Mouse (Mus musculus) urinary bladder, postnatal 14 days (tissue): ENCODE measurements at regions not wholly inside any gene's neighbourhood (a gene's known extent, or its start where the extent isn't known, plus 50 kb on each side); places are given as distances from the start of the nearest gene placed in this dataset.

ENCODE experiments used
- DNase-seq: peaks from one replicate; pipeline ENCODE4 v3.0.0; 2021; ENCODE audit warnings: low spot score

DNA sequence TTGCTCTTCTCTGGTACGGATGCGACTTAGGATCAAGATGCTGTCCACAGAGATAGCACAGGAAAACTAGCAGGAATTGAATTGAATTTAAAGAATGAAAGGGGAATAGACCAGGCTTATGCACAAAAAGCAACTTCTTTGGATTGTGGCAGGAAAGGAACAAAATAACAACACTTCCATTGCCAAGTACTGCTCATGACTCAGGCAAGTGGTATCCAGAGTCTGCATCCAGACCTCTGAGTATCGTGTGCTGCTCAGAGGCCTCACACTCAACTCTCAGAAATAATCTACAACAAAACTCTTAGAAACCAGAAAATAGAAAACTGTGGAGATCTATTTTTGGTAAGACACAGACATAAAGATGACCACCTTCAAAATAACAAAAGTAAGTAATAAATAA lies 176.1 kb upstream of the Egflam start:
- DNase-seq = no peak

DNA sequence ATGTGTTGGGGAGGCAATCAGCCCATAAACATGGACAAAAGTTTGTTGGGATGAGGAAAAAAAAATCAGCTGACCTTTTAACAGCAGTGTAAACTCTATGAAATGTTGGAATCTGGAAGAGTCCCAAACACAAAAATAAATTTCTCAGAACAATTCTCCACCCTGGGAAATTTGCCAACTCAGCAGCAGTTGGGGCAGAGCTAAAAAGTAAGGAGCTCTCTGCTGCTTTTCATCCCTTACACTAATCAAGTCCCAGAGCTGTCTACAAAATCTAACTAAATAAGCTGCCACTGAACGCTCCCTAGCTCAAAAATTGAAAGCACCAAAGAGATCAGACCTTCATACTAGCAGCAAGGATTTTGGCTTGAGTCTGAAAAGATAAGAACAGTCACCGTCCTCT lies 176.6 kb upstream of the Egflam start:
- DNase-seq = no peak

DNA sequence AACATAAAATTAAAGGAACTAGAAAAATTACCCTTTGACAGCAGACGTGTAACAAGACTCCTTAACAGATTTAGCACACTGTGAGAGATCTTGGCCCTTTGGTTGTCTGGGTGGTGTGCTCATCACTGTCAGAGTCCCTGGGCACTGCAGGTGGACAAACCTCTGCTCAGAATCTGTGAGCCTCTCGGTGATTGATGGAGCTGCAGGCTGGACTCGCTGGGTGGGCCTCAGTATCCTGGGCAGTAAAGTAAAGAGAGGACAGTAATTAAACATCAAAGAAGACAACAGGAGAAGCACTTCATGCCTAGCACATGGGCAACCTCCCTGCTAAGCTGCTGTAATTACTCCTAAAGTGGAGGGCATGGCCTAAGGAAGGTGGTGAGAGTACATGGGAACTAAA lies 180.2 kb upstream of the Egflam start:
- no peak for DNase-seq

DNA sequence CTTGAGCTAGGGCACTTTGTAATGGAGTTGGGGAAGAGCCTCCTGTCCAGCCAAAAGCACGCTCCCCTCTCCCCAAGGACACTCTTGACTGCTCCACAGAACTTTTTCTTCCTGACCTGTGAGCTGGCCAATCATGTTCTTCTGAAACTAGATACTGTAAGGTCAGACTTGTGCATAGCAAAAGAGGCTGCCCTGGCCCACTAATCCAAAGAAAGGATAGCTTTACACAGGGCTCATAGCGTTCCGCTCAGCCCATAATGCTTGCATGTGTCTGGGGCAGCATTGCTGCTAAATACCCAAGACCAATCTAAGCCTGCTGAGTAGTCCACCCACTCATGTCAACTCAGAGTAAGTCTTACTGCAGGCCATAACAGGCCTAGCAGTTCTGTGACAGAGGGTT lies 189.0 kb upstream of the Egflam start:
- no peak for DNase-seq

DNA sequence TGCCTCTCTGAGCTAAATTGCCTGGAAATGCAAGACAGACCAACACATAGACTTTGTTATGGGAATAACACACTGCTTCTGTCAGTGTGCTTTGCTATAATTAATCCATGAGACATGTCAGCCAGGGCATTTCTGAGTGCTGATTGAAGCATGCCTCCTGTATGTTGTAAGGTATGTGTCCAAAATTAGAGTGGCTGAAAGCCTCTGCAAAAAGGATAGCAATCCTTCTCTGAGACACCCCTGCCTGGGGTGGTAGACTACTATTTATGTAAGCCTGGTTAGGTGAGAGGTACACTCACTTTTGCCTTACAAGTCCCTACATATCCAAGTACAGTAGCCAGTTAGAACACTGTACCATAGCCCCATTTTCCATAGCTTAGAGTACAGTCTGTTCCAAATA lies 193.3 kb upstream of the Egflam start:
- DNase-seq = no peak

DNA sequence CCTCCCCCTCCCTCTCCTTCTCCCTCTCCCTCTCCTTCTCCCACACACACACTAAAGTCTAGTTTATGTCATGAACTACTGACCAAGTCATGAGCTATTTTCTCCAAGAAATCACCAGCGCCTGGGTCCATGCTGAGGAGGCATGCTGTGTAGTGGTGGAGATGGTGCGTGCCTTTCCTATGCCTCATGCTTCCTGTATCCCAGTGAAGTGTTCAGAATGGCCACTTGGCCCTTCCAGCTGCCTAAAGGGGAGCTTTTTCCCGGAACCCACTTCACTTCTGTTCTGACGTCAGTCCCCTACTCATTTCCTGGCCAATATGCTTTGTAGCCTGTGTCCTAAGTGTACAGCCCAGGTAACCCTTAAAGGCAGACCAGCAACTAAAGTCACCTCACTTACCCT lies 199.1 kb upstream of the Egflam start:
- no peak for DNase-seq

DNA sequence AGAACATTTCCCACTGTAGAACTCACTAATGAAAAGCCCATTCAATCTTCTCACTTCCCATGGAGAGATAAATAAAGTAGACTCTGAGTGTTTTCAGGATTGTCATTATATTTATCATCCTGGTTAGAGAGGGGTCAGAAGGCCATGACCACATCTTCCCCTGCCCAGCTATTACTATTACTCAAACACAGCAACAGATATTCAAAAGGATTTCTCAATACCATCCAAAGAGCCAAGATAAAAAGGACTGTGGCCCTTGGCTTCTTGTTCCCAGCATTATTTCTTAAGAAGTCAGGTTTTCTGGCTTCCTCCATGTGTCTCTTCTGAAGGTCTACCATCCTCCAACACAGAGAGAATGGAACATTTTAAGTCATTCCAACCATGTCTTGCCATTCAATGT lies 199.6 kb upstream of the Egflam start:
- no peak for DNase-seq

DNA sequence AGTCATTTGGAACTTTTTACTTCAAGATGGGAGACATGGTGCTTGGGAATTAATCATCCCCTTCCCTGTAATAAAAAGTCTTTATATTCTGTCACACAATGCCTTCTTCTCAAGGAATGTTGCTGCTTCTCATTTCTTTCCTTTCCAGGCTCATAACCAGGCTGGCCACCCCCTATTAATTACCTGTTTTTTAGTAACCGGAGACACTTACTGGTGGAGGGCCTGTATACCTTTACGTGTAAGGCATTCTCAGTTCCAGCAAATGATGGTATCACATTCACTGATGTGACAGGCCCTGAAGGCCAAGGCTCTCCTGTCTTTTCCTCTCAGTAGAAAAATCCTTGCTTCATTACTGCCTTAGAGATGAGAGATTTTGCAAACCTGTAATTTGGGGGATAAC lies 203.3 kb upstream of the Egflam start:
- DNase-seq = no peak

DNA sequence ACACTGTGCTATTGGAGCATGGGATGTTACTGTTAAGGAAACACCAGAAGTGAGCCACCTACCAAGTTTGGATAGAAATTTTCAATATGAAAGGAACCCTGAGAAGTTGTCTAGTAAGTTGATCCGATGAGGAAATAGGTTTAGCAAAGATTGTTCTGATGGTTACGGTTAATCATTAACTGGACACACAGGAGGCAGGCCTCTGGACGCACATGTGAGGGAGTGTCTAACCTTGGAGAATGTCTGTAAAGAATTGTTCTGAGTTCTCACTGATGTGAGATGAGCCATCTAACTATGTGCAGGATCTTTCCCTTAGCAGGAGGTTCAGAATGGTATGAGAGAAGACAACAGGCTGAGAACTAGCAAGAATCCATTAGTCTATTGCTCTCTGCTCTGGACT lies 205.8 kb upstream of the Gdnf start:
- no peak for DNase-seq

DNA sequence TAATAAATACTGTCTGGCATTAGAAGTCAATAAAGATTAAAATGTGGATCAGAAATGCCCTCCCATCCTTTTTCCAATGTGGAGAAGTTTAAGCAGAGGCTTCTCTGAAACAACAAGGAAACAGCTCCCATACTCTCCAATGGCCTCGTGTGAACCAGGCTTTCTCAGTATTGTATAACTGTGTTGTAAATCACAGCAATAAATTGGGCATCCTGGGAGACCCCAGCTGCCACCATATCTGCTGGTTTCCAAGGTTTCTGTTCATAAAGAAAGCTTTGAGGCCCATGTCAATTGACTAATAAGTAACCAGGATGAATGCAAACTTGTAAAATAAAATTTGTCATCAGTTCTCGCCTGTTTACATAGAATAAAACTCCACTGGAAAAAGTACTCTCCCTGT lies 192.7 kb upstream of the Gdnf start:
- DNase-seq = no peak

DNA sequence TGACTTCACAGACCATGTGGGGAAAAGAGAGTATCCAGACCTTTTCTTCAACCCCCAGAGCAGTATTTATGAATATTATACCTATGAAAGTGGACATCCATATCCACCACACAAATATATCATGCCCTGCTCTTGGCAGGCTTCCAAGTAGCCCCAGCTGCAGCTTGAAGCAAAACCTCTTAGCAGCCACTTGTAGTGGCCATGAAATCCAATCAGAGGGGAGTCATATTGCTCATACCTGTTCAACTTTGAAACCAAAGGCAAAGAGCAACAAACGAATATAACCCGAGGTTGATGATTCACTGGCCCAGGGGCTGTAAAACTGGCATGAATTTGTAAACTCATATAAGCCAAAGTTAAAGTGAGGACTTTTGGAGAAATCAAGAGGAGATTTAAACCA lies 187.6 kb upstream of the Gdnf start:
- no peak for DNase-seq

DNA sequence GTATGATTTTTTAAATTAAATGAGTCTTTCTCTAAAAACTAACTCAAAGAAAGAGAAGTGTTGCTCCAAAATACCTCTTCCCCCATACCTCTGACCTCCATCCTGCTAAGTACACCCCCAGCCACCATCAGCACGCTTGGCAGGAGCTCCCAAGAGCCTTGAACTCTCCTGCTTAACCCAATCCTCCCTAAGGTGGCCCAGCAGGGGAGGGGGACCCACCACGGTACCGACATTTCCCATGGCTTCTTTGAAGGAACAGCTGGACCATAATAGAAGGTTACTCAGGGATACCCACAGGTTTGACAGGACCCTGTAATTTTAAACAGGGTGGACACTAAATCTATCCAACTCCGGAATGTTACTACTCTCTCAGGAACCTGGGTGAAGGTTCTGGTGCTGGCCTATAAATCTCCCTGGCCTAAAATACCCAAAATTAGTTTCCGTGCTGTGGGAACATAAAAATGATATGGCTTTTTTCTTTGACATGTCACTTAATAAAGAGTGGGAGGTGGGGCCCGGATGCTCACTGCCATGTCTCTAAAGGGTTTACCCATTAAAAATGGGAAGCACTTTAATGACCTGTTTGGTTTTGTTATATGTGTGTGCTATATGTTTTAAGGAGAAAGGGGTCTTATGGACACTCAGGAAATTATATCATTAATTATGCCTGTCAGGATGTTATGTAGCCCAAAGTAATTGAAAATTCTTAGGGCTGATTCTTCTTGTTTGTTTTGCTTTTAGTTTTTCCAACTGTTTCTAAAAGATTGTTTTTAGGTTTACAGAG lies 185.8 kb upstream of the Gdnf start:
- no peak for DNase-seq

DNA sequence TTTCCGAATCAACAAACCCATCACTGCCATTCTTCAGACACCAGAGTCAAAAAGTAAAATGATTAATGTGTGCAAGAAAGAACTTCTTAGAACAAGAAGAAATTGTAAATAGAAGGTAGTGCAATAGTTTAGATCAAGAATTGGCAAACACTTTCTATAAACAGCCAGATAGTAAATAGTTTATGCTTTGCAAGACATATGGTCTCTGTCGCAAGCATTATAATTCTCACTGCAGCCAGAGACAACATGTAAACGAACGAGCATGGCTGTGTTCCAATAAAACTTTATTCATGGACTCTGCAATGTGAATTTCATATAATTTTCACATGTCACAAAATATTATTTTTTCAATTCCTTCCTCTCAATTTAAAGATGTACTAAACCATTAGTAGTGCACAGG lies 180.8 kb upstream of the Gdnf start:
- DNase-seq = no peak

DNA sequence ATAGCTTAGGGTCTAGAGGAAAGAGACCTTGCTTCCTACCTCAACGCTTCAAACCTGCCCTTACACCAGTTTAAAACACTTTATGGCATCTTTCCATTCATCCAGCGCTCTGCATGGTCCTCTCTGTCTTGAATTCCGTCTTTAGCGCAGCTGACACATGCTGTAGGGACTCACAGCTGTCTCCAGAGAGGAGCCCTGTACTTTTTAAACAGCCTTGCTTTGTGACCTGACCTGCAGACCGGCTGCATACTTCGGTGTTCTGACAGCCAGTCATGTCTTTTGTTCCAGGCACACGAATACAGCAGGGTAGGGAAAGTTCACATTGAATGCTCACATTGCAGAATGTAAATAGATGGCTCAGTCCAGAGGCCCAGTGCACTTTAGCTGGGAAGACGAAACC lies 175.4 kb upstream of the Gdnf start:
- DNase-seq = no peak

DNA sequence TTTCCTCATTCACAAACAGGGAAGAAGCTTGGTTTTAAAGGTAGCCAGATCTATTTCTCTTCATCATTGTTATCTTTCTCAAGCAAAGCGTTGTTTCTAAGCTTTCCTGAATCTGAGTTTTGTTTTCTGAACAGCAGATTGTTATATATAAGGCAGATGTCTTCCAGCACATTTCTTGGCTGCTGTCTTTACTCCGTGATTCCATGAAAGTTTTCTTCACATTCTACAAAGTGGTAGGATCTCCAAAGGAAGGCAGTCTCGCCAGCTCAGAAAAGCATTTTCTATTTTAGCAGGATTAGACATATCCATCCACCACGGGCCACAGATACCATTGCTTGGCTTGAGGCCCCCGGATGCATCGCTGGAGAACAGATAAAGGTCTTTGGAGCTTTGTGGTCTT lies 171.2 kb upstream of the Gdnf start:
- no peak for DNase-seq

DNA sequence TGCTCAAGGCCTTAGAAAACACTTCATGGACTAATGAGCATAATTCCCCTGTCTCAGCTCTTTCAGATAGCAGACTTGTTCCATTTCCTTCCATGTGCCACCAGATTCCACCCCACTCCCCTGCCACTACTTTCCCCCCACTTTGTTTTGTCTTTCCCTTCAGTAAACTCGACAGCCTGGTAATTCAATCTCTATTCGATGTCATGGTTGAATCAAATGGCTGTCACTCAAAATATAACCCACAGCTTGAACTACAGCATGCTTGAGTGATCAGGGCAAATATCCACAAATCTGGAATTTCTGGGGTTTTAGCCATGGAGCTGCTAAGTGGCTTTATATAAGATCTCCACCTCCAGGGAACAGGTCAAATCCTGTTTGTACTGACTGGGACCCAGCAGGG lies 168.6 kb upstream of the Gdnf start:
- DNase-seq = no peak

DNA sequence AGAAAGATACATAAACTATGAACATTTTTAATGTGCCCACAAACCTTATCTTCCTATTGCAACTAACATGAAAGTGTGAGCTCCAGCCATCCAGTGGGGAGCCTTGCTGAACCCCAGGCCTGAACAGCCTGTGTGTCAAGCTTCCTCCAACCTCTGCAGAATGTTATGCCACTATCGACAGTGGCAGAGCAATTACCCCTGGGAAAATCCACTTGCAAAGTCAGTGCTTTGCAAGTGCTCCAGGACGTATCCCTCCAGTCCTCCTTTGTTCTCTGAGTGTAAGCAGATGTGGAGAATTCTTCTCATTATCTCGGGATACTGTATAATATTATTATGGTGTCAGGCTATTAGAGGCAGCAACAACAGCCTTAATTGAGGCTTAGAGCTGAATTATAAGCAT lies 159.9 kb upstream of the Gdnf start:
- no peak for DNase-seq

DNA sequence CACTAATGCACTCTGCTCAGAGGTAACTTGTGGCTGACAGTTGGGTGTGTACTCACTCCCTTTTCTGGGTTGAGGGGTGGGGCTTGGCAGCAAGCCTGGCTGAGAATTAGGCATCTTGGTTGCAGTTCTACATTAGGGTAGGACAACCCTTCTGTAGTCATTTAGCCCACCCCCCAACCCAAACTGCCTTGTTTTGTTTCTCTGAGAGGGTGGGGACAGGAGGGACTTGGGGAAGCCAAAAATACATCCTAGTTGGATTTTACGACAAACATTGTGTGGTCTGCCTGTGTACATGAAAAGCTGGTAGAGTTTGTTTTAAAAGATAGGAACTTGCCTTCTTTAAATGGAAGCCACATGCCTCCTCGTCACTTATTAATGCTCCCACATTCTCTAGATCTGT lies 146.8 kb upstream of the Gdnf start:
- no peak for DNase-seq

DNA sequence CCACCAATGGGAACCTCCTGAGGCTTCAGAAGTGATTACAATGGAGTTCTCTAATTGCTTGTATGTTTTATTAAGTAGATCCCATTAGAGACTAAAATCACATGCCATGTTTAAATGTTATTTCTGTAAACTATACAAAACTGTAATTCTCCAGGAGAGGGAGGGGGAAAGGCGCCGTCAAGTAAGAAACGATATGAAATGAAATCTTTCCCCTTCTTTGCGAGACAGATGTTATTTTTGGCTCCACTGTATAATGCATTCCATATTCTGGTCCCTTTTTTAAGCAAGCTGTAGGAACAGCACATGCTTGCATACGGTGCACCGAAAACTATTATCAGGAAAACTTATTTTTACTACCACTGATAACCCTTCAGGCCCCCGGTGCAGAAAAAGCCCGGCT lies 141.0 kb upstream of the Gdnf start:
- DNase-seq = no peak

DNA sequence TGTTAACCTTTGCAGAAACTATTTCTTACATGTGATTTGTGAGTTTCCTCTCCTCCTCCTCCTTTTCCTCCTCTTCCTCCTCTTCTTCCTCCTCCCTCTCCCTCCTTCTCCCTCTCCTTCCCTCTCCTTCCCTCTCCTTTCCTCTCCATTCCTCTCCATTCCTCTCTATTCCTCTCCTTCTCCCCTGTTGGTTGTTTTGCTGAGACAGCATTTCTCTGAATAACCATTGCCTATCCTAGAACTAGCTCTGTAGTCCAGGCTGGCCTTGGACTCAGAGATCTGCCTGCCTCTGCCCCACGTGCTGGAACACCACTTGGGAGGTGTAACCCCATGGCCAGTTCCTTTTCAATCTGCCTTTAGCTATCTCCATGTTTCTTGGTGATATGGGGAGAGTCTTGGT lies 133.7 kb upstream of the Gdnf start:
- no peak for DNase-seq

DNA sequence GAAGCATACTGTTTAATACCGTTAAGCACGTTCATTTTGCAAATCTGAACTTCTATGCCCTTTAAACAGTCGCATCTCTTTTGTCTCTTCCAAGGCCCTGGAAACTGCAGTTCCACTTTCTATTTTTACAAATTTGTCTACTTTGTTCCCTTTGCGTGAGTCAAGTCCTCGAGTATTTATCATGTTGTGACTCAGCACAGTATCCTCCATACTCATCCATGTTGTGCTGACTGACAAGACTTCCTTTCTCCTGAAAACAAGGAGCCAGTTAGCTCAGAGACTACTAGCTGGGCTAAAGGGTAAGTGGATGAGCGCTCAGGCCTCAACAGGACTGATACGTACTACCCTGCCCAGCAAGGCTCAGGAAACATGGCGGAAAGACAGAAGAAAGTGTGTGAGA lies 131.9 kb upstream of the Gdnf start:
- DNase-seq = no peak

DNA sequence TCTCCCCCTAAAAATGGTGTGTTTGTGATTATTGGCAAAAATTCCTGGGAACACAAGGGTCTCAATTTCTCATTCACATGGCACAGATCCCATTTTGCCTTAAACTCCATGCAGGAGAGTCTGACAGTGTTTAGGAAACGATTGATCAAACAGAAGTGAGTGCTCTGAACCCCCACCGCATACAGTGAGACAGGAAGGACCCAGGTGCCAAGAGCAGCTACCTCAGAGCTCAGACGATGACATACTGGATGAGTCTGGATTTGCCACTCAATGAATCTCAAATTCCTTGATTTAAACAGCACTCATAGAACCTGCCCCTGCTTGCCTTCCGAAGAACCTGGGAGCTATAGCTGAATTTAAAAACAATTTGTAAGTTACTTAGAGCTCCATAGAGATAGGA lies 129.6 kb upstream of the Gdnf start:
- no peak for DNase-seq

DNA sequence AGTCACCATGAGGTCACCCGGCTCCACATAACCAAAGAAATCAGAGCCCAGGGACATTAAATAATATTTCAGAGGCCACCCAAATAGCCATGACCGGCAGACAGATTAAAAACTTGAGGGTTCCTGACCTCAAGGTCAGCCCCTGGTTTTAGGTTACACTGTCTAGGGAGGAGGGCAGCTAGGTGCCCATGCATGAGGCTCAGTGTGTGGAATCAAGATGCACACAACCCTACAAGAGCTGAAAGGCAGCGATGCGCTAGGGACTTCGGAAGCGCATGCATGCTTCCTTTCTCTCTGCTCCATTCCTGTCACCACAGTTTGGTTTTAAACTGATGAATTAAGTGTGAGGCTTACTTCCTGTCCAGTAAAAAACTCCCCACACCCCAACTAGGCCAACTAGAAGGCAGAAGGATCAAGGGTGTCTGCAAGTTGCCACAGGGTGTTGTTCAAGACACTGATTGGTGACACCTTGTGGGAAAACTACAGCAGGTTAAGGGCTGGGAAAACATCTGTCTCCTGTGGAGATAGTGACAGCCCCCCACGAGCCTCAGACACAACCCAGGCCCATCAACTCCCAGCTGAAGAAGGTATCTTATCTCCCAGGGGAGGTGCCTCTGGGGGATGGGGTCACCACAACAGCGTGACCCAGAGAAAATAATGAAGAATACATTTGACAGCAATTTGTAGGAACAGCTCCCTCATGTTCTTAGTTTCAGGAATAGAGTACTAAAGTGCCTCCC lies 127.2 kb upstream of the Gdnf start:
- no peak for DNase-seq

DNA sequence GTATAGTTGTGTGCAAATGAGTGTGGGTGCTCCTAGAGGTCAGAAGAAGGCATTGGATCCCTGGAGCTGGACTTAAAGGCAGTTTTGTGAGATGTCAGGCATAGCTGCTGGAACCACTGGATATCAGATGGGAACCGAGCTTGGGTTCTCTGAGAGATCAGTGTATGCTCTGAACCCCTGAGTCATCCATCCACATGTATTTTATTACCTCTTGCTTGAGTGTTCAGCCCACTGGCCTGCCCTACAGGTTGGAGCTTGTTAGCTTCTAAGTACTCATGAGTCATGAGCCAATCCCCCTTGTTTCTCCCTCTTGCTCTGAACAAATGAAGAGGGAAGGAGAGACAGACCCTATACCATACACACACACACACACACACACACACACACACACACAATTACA lies 119.4 kb upstream of the Gdnf start:
- peak; percentile 15 for DNase-seq
